Mouse (Mus musculus) limb, embryonic 14.5 days (tissue): ENCODE measurements around the gene Rph3al. TPM values are rescaled to one million over a fixed set of nuclear protein-coding genes. Genes with fewer than 3 reads are reported as not detected.
A peak's percentile ranks its signal among the peaks of the same experiment; 100 is the strongest.

Experiments used
- ATAC-seq: fragments of 200-750 bp; cut with Nextera tagmentation; 2 replicates; pipeline ENCODE4 v1.8.0; 2017; ENCODE audit warnings: low read depth, moderate number of reproducible peaks, moderate TSS enrichment; ENCODE audit not compliant: low FRiP score
- DNase-seq: peaks from one replicate; pipeline ENCODE4 v3.0.0-alpha.2; 2015; ENCODE audit warnings: low spot score
- H3K27ac ChIP-seq: fragments of 300-500 bp; sonication (generic); replicated peaks from 2 replicates; pipeline ENCODE4 v1.5.1; 2014; ENCODE audit warnings: low read depth, mild to moderate bottlenecking, low read length, moderate library complexity, mixed read lengths
- H3K27me3 ChIP-seq: fragments of 300-500 bp; sonication (generic); 2 replicates; pipeline ENCODE4 v1.6.1; 2014; ENCODE audit warnings: low read length, mixed read lengths; ENCODE audit not compliant: control insufficient read depth, insufficient read depth
- H3K36me3 ChIP-seq: fragments of 300-500 bp; sonication (generic); 2 replicates; pipeline ENCODE4 v1.6.1; 2014; ENCODE audit warnings: mild to moderate bottlenecking, low read length, moderate library complexity, mixed read lengths; ENCODE audit not compliant: control insufficient read depth, insufficient read depth
- H3K4me1 ChIP-seq: fragments of 300-500 bp; sonication (generic); 2 replicates; pipeline ENCODE4 v1.6.1; 2014; ENCODE audit warnings: antibody characterized with exemption, low read length, mixed read lengths; ENCODE audit not compliant: control insufficient read depth, insufficient read depth
- H3K4me2 ChIP-seq: fragments of 300-500 bp; sonication (generic); replicated peaks from 2 replicates; pipeline ENCODE4 v1.6.1; 2014; ENCODE audit warnings: low read depth, mild to moderate bottlenecking, low read length, moderate library complexity; ENCODE audit not compliant: severe bottlenecking
- H3K4me3 ChIP-seq: fragments of 300-500 bp; sonication (generic); replicated peaks from 2 replicates; pipeline ENCODE4 v1.5.1; 2014; ENCODE audit warnings: low read length
- H3K9ac ChIP-seq: fragments of 300-500 bp; sonication (generic); 2 replicates; pipeline ENCODE4 v1.6.1; 2014; ENCODE audit warnings: mild to moderate bottlenecking, low read depth, low read length, moderate library complexity; ENCODE audit not compliant: severe bottlenecking
- H3K9me3 ChIP-seq: fragments of 300-500 bp; sonication (generic); 2 replicates; pipeline ENCODE4 v1.6.1; 2016; ENCODE audit warnings: low read length; ENCODE audit not compliant: control insufficient read depth
- POLR2A ChIP-seq: fragments of 200-500 bp; IDR thresholded peaks from 2 replicates; pipeline ENCODE4 v1.8.0; 2012; ENCODE audit warnings: inconsistent platforms, mild to moderate bottlenecking, moderate library complexity, borderline replicate concordance; ENCODE audit not compliant: insufficient read depth, insufficient read length; ENCODE audit errors: extremely low read depth
- WGBS: fragments of 180-500 bp; shearing (Covaris S2); extraction: QIAGEN DNeasy Blood & Tissue Kit; methylation state at CpG from one replicate; pipeline ENCODE4 v1.1.7; 2014; 5-methylcytosine and 5-hydroxymethylcytosine counted together
- polyA plus RNA-seq, 2 experiments: library from polyadenylated mRNA; depleted of rRNA in 1 of 2; stranded (reverse) in 1 of 2; unstranded in 1 of 2; fragments of >200 nt; fragmentation: Nextera tagmentation in 1 of 2; extraction: Ambion mirVana in 1 of 2; gene quantifications; 2 replicates each; pipeline versions ENCODE4 v1.2.1 to v1.2.3; 2012 to 2014

Gene Rph3al
- polyA plus RNA-seq, 2 experiments, result 2.2 to 2.4 TPM

DNA sequence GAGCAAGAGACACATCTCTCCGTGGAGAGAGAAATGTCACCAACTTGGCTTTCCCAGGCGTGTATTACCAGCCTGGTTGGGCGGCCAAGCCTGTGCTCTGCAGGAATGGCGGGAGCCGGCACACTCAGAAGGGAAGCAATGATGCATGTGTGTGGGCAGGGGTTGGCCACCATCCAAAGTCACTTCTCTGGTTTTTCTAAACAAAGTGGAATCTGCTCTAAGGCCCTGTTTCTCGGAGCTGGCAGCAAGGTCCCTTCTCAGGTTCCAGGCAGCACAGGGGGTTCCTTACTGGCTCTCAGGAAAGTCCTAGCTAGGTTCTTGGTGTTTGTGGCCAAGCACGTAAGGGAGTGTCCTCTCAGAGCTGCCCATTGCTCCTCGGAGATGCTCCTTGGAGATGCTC lies 58.2 kb downstream of the Rph3al start:
- no peak overlapping the region for H3K4me3 ChIP-seq
- no peak for ATAC-seq
- no peaks in the 10 kb centered on the region for H3K36me3 ChIP-seq
- TF ChIP-seq POLR2A, result no peak
- H3K9ac ChIP-seq, result no peak overlapping the region
- no peaks in the 10 kb centered on the region for H3K27me3 ChIP-seq
- H3K27ac ChIP-seq, result no peak overlapping the region
- H3K9me3 ChIP-seq, result no peaks in the 10 kb centered on the region
- H3K4me2 ChIP-seq, result no peak overlapping the region
- WGBS, result 56% methylated on average over 8 of the region's 8 CpGs
- DNase-seq, result peak; percentile 46
- peaks cover 2% of the 10 kb centered on the region; the same call in 1 of the 2 replicates for H3K4me1 ChIP-seq

DNA sequence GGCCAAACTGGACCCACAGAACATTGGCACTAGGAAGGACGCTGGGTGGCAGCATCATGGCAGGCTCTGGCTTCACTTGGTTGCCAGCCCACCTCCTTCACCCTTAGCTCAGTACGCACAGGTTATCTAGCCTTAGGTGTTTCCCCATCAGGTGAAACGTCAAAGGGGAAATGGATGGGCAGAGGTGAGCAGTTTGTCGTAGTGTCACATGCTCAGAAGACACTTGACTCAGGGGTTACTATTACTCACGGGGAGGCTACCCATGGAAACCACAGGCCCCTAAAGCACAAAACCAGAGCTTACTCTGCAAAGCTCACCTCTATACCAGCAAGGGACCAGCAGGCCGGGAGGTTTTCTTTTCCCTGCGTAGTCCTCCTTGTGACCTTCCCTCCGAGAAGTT lies 59.8 kb downstream of the Rph3al start:
- H3K27ac ChIP-seq, result no peak overlapping the region
- WGBS, result 84% methylated on average over 8 of the region's 8 CpGs
- H3K4me2 ChIP-seq, result no peak overlapping the region
- no peaks in the 10 kb centered on the region for H3K27me3 ChIP-seq
- no peak overlapping the region for H3K9ac ChIP-seq
- H3K4me1 ChIP-seq, result peaks cover 2% of the 10 kb centered on the region; the same call in 1 of the 2 replicates
- H3K4me3 ChIP-seq, result no peak overlapping the region
- TF ChIP-seq POLR2A, result no peak
- DNase-seq (no peak), ATAC-seq (no peak)
- no peaks in the 10 kb centered on the region for H3K9me3 ChIP-seq
- no peaks in the 10 kb centered on the region for H3K36me3 ChIP-seq

DNA sequence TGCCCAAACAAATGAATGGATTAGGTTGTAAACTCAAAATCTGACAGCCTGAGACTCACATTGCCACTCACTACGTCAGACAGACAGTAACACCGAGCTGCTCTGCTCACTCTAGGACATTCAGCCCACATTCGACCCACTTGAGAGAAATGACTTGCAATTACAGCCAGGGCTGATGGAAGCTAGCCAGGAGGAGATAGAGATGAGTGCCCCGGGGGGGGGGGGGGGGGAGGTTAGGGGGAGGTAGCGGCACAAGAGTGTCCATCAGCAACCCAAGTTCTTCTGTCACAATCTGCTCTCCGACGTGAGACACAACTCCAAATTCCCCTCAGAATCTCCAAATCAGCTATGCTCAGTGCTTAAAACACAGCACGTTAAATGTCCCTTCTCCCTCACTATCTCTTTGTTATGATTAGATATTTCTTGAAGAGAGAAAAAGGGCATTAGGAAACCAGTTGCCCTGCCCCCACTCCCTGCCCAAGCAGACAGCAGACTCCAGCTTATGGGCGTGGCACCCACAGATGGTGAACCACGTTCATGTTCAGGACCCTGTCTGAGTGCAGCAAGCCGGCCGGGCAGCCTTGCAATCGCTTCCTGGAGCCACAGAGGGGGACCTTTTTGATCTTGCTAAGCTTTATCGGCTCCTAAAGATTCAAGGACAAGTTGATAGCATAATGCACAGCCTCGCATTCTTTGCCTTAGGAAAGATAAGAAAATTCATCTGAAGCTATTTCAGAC lies 62.0 kb downstream of the Rph3al start:
- TF ChIP-seq POLR2A, result no peak
- no peak for ATAC-seq
- Histone ChIP-seq H3K27ac (no peak overlapping the region), H3K27me3 (no peaks in the 10 kb centered on the region), H3K36me3 (no peaks in the 10 kb centered on the region), H3K4me1 (peaks cover 2% of the 10 kb centered on the region; the same call in 1 of the 2 replicates), H3K4me3 (no peak overlapping the region), H3K9ac (no peak overlapping the region), H3K4me2 (no peak overlapping the region), H3K9me3 (no peaks in the 10 kb centered on the region)
- 46% methylated on average over 15 of the region's 15 CpGs for whole genome bisulfite sequencing
- no peak for DNase-seq

DNA sequence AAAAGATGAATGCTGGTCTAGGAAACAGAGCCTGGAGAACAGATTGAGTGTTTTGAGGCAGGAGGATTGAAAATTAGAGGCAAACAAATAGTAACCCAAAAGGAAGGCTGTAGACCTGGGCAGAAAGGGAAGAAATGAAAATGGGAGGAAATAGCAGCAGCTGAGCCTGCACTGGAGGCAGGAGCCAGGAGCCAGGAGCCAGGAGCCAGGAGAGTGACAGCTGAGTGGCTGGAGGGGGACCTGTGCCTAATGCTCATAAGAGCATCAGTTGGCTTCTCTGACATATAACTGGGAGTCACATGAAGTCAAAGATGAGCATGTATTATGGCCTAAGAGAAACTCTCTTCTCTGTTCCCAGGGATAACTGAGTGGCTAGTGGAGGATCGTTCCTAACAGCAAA lies 66.5 kb downstream of the Rph3al start:
- no peak for DNase-seq
- no peak overlapping the region for H3K4me2 ChIP-seq
- H3K4me3 ChIP-seq, result no peak overlapping the region
- TF ChIP-seq POLR2A, result no peak
- H3K27ac ChIP-seq, result no peak overlapping the region
- H3K9me3 ChIP-seq, result no peaks in the 10 kb centered on the region
- no peaks in the 10 kb centered on the region for H3K27me3 ChIP-seq
- no peak for ATAC-seq
- H3K36me3 ChIP-seq, result no peaks in the 10 kb centered on the region
- WGBS, result 75% methylated on average over 1 of the region's 1 CpGs
- H3K9ac ChIP-seq, result no peak overlapping the region
- H3K4me1 ChIP-seq, result peaks cover 3% of the 10 kb centered on the region; the same call in 1 of the 2 replicates

DNA sequence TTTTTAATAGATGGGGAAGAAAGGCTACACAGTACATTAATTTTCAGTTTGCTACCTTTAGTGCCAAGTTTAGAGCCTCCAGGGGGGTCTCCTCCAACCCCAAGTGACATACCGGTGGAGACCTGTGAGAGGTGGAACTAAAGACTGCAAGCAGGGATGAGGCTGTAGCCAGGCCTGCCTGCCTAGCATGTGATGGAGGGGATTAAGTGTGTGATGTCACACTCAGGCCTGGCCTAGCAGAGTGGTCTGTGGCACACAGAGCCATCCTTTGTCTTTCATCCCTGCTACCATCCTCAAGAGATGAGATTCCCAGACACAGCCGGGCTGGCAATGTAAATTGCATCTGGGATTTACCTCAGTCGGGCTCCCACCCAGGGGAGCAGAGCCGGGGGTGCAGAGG lies 67.3 kb downstream of the Rph3al start:
- ATAC-seq (no peak), DNase-seq (no peak)
- H3K9ac ChIP-seq, result no peak overlapping the region
- peaks cover 8% of the 10 kb centered on the region for H3K4me1 ChIP-seq
- no peak overlapping the region for H3K4me2 ChIP-seq
- H3K36me3 ChIP-seq, result no peaks in the 10 kb centered on the region
- H3K9me3 ChIP-seq, result no peaks in the 10 kb centered on the region
- no peak for TF ChIP-seq POLR2A
- H3K4me3 ChIP-seq, result no peak overlapping the region
- no peak overlapping the region for H3K27ac ChIP-seq
- H3K27me3 ChIP-seq, result no peaks in the 10 kb centered on the region
- 52% methylated on average over 4 of the region's 4 CpGs for WGBS
